Mouse (Mus musculus) testis, postnatal 10 days (tissue): ENCODE measurements around the gene Sestd1.
A peak's percentile ranks its signal among the peaks of the same experiment; 100 is the strongest.

Experiments
- DNase-seq: peaks from one replicate; pipeline ENCODE4 v3.0.0; 2021; ENCODE audit warnings: low spot score

The Sestd1 gene

GRCm38 (mm10) chr2:77270781-77271180 lies 9.6 kb downstream of the Sestd1 start:
- DNase-seq: no peak

GRCm38 (mm10) chr2:77270136-77270535 lies 10.3 kb downstream of the Sestd1 start:
- DNase-seq: no peak

GRCm38 (mm10) chr2:77268612-77269239 lies 11.7 kb downstream of the Sestd1 start:
- no peak for DNase-seq

DNA sequence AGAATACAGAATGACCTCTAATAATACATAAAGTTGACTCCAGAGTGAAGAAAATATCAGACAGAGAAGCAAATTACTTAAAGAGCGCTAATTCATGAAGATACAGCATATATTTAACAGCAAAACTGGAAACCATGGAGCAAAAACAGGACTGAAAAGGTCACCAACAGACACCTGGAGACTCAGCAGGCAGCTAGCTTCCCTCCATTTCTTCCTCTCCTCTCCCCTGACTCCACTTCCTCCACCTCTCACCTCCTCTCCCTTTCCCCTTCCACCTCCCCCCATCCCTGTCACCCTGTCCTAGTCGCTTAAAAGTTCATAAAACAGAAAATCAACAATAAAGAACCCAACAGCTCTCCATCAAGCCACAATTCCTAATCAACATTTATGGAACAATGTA lies 13.5 kb downstream of the Sestd1 start:
- DNase-seq: no peak

- no peak for DNase-seq
Measured at GRCm38 (mm10) chr2:77266011-77266410, 14.4 kb downstream of the Sestd1 start.

DNA sequence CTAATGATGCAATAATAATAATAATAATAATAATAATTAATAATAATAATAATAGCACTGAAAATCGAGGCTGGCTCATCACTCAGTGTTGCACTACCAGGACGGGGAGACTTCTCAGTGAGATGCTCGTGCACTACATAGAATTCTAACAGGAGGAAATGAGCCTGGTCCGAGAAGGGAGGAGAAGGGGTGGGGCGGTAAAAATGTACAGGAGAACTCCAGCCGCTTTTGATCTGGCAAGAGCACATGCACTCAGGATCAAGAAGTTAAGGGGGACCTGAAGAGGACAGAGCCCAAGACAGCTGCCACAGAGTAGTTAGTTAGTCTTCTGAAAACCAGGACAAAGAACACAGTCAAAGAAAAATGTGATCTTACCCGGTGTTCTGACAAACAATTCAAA lies 15.1 kb downstream of the Sestd1 start:
- no peak for DNase-seq

DNA sequence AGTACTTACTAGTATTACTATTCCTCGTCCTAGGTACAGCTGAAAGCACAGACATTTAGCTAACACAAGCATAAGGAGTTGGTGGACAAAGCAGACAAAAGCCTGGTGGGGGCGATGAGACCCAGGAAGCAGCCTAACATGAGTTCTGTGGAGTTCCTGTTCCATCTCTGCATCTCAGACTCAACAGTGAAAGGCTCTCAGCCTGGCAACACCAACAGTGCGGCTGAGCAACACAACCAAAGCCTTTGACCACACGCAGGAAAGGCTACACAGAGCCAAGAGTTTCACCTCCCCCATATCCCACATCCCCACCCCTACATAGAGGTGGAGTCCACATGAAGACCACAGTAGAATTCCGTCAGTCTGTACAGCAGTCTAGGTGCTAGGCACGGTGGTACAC lies 15.8 kb downstream of the Sestd1 start:
- DNase-seq: no peak

GRCm38 (mm10) chr2:77263477-77264435 lies 16.6 kb downstream of the Sestd1 start:
- no peak for DNase-seq

DNA sequence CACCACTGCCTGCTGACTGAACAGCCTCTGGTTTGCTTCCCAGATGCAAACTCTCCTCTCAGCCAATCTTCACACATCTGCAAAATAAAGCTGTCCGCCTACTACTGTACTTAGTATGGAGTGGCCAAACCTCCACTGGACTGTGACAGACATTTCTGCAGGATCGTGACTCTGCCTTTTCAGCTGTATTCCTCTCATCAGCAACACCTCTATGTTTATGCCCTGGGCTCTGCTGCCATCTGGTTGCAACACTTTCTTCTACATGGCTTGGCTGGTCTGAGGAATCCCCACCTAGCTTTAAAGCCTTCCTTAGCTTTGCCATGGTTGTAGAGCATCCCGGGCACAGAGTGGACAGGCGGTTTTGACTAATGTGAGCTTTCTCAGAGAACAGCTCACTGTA lies 20.3 kb downstream of the Sestd1 start:
- DNase-seq: no peak

DNA sequence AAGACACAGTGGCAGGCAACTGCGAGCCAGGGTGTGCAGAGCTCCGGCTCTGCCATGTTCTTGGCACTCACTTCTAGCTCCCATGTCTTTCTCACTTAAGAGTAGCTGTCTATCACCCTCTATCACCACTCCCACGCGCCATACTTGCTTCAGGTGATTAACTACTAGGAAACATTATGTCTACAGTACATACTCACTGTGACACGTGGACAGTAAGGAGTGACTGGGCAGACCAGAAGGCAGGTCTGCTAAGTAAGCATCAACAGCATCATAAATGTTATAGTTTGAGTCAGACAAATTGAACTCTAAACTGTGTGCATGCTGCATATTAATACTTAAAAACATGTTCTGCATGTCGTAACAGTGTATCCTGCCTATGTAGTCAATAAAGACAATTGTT lies 27.2 kb downstream of the Sestd1 start:
- no peak for DNase-seq

- DNase-seq: no peak
Measured at GRCm38 (mm10) chr2:77251736-77252135, 28.7 kb downstream of the Sestd1 start.

DNA sequence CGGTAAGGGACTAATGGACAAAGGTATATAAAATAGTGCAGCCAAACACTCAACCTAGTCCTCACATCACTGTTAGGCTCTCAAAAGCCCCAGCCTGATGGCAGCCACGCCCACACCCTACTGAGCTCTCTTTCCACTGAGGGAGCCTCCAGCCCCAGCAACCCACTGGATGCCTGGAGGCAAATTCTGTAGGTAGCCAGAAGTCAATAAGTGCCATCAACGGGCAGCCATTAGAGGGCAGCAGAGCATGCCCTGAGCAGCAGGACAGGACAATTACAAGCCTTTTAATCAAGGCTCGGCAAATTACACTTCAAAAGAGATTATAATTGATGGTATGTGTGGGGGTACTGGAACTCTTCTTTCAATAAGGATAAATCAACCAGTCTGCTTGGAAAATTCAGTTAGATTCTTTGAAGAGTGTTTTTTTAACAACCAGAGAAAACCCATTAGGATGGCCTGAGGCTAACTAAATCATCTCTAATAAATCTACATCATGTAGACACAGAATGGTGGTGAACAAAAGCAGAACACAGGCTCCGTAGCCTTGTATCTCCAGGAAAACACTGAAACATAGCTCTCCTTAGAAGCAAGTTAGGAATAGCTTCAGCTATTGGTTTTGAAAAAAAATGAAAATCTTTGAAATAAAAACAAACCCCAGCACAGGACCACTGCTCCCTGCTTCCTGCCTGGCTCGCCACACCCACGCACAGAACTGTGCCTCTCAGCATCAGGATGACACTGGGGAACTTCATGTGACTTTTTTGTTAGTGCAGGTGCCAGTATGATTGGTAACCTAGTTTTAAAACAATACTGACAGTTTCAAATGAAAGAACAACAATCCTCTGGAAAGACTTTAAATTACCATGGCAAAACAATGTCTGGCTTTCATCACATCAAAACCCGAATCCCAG lies 30.4 kb downstream of the Sestd1 start:
- DNase-seq: peak; percentile 66

- no peak for DNase-seq
Measured at GRCm38 (mm10) chr2:77248416-77248815, 32.0 kb downstream of the Sestd1 start.

- DNase-seq: no peak
Measured at GRCm38 (mm10) chr2:77247200-77247830, 33.1 kb downstream of the Sestd1 start.

GRCm38 (mm10) chr2:77245806-77246205 lies 34.6 kb downstream of the Sestd1 start:
- no peak for DNase-seq

DNA sequence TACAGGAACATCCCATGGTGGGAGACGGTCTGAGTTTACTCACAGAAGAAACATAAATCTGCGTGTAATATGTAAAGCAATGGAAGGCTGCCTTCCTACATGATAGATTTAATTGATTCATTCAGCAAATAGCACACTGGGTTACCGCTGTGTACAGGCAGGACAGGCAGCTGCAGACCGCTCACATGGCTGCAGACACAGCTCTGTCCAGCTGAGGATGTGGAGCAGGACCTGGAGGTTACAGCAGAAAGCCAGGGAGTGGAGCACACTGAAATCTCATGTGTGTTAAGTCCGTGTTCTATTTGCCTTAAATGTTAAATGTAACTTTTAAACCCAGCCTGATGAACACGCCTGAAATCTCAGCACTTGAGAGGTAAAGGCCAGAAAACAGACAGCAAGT lies 38.1 kb downstream of the Sestd1 start:
- no peak for DNase-seq

- no peak for DNase-seq
Measured at GRCm38 (mm10) chr2:77238607-77239006, 41.8 kb downstream of the Sestd1 start.

GRCm38 (mm10) chr2:77238046-77238445 lies 42.3 kb downstream of the Sestd1 start:
- no peak for DNase-seq

DNA sequence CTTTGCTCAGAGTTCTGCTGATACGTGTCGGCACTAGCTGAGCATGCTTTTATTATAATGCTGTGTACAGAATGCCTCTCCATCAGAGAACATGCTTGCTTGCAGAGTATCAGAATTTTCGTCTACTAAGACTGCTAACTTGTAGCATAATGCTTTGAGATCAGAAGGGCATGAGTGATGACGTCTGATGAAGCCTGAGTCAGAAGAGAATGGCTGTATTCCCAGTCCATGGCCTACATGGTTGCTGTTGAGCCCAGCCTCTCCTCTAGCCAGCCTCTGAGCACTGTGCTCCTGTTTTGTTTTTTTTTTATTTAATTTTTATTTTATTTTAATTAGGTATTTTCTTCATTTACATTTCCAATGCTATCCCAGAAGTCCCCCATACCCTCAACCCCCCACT lies 43.5 kb downstream of the Sestd1 start:
- DNase-seq: no peak

DNA sequence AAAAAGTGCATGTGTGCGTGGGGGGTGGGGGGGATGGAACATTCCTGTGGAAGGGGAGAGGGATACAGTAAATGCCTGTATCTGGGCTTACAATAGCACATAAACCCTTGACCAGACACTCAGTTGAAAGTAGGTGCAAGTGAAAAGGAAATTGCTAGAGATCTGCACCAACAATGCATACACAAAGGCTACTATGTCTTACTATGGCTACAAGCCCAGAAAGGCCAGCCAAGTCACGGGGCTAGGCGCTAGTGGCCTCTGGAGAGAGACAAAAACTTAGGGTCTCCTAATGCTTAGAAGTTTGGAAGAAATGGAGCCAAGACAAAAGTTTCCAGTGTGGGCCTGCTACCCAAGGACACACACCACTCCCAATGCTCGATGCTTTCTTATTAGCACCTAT lies 44.5 kb downstream of the Sestd1 start:
- no peak for DNase-seq

DNA sequence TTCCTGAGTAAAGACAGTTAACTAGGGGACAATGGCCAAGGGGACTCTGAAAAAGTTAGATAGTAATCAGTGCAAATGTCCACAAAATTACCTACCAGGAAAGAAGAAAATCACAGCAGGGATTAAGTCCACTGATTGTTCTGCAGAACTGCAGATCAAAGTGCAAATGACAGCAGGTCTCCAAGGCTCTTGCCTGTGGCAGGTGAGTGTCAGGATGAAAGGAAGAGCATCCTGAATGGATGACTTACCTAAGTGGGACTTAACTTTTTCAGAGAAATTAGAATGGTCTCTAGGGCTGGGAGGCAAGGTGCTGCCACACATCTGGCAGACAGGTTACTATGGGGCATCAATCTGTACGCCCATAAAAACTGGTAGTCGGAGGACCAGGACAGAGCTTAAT lies 47.8 kb downstream of the Sestd1 start:
- DNase-seq: no peak

- DNase-seq: no peak
Measured at GRCm38 (mm10) chr2:77220960-77221359, 59.4 kb downstream of the Sestd1 start.
